Mouse (Mus musculus): ENCODE measurements at regions not wholly inside any gene's neighbourhood (a gene's known extent, or its start where the extent isn't known, plus 50 kb on each side); places are given as distances from the start of the nearest gene placed in this dataset.

DNA sequence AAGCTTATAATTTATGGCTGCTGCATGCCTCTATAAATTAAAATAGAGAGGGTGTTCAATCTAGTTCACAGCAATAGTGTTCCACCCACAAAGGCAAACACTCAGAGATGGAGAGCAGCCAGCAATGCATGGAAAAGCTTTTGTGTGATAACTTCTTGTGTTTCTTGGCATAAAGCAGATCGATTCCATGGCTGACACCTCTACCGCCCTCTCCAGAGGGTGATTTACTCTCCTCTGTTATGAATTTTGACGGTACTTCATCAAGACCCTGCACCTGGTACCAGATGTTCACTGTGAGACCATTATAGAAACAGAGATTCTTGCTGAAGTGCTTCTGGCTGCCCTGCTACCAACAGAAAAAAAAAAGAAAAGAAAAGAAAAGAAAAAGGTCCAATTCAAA lies 54.1 kb upstream of the Btc start:
- Histone ChIP-seq H3K27ac (ENCODE audit: insufficient read depth, low read length) (no peak overlapping the region), H3K27me3 (ENCODE audit: control insufficient read depth, insufficient read depth, low read length) (no peaks in the 10 kb centered on the region), H3K4me1 (ENCODE audit: control insufficient read depth, insufficient read depth, low read length) (no peaks in the 10 kb centered on the region), H3K4me3 (replicated peaks; ENCODE audit: insufficient read depth, low read depth, low read length) (no peak overlapping the region)
- TF ChIP-seq CTCF (IDR thresholded peaks at IDR 0.05; ENCODE audit: borderline replicate concordance, insufficient read depth, low read depth, low read length) (no peak), POLR2A (IDR thresholded peaks at IDR 0.05; ENCODE audit: borderline replicate concordance, insufficient read depth, low read length) (no peak)
- 40% methylated on average over 3 of the region's 3 CpGs for WGBS
- DNase-seq, result no peak

DNA sequence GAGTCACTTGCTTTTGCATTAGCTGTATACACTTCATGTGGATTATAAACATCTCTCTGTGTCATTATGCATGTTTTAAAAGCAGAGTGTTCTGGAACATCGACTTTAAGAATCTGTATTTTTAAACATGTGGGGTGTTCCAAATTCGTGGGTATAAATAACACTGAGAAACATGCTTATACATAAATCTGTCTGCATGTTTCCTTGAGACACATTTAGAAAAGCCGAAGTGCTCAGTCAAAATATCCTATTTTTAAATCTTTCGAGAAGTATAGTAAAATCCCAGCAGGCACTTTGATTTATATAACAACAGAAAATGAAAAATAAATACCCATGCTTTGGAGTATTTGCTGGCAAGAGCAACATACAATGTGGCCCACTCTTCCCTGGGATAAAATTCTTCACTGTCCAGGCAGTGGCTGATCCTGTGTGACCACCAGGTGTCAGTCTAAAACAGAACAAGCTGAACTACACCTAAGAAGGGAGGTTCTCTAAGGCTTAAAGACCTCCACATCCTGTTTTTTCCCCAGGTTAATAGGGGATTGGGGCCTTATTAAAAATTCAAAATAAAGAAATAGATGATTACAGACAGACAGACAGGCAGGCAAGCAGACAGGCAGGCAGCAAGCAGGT lies 52.4 kb upstream of the Parm1 start:
- no peak for DNase-seq
- WGBS, result 50% methylated on average over 4 of the region's 4 CpGs
- no peak overlapping the region for H3K4me3 ChIP-seq (replicated peaks; ENCODE audit: insufficient read depth, low read depth, low read length)

More for the DNA sequence above, 52.4 kb upstream of the Parm1 start:
- Histone ChIP-seq H3K27me3 (ENCODE audit: control insufficient read depth, insufficient read depth, low read length) (no peaks in the 10 kb centered on the region), H3K4me1 (ENCODE audit: control insufficient read depth, insufficient read depth, low read length) (no peaks in the 10 kb centered on the region), H3K27ac (ENCODE audit: insufficient read depth, low read length) (no peak overlapping the region)
- TF ChIP-seq POLR2A (IDR thresholded peaks at IDR 0.05; ENCODE audit: borderline replicate concordance, insufficient read depth, low read length) (no peak), CTCF (IDR thresholded peaks at IDR 0.05; ENCODE audit: borderline replicate concordance, insufficient read depth, low read depth, low read length) (peak; percentile 52; the same call in 1 of the 2 replicates)
